Mouse (Mus musculus): ENCODE results near the gene Ptpn22.

The Ptpn22 gene

DNA sequence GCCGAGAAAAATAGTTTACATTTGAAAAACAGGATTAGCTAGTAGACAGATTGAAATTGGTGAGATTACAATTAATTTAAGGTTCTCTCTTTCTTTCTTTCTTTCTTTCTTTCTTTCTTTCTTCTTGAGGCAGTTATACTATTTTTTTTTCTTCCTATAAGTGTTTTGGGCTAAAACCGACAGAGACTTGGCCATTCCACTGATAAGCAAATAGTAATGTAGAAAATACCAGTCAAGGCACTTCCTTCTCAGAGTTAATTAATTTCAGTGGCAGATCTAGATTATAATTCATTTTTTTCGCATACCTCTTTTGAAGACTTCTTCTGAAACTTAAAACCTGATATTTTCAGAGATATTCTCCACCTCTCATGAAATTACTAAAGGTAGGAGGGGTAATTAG is 65.7 kb downstream of the Ptpn22 start:
- no peak for DNase-seq (ENCODE audit: low spot score)

DNA sequence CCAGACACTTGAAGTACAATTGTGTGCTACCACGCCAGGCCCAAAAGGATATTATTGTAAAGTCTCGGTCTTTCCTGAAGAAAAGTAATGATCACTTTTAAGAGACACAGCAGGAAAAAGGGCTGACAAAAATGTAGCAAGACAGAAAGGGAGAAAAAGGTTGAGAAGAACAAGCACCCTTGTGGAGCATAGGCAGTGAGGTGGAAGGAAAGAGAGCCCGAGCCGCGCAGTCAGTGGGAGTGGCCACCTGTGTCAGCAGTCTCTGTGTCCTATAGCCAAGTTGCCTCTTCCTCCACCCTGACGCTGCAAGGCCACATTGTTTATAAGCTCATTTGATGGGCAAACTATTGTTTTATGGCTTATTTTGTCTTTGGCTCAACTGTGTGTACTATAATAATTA is 67.9 kb downstream of the Ptpn22 start:
- DNase-seq (ENCODE audit: low spot score), result no peak

DNA sequence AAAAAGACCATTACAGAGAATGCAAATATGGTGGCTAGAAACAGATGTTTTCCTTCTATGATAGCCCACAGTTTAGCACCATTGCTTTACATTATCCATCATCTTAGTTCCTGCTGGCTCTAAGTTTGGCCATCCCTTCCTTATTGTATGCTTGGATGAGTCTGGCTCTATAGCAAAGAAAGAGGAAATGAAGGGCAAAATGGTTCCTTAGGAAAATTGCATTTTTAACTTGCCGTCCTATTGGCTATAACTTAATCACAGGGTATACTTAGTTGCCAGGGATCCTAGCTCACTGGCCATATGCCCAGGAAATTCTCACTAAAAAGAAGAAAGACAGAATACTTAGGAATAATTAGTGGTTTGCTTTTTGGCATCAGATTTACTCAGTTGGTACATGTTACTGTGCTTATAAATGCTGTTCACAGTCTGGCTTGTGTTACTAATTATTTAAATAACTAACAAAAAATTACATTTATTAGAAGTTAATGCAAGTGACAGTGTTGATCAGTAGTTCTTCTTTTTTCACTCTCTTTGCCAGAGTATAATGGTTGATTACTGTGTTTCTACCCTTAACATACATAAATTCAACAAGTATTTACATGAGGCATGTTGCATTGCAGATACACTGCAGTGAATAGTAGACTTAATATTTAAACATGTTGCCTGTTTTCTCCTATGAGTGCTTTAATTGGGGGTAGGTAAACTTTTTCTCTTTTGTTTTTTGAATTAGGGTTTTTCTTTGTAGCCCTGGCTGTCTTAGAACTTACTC is 85.4 kb downstream of the Ptpn22 start:
- no peak for DNase-seq (ENCODE audit: low spot score)

DNA sequence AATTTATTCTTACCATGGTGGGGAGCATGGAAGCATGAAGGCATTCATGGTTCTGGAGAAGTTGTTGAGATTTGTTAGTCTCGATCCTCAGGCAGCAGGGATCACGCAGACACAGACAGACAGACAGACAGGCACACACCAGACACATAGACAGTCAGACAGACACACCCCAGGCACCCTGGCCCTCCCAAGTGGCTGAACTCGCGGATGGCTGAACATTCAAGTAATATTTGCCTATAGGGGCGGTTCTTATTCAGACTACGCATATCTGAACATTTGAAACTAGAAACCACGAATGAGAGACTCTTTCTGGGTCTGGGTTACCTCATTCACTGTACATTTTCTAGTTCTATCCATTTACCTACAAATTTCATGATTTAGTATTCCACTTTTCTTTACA is 89.1 kb downstream of the Ptpn22 start:
- DNase-seq (ENCODE audit: low spot score), result no peak

DNA sequence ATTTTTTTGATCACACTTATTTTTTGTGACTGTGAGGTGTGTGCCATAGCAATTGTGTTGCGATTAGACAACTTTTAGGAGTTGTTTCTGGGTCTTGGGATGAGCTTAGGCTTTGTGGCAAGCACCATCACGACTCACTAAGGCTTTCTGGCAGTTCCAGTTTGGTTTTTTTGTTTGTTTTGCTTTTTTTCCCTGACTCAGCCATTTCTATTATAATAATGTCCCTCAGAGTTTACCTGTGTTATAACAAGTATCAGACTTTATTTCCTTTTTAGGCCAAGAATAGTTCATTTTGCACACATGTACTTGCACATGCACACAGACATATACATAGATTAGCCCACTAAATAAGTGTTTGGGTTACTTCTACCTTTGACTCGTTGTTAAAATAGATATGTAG is 101.0 kb downstream of the Ptpn22 start:
- no peak for DNase-seq (ENCODE audit: low spot score)
